Mouse (Mus musculus): Measurements from ENCODE around the gene Gm17268. TPM values are rescaled to one million over a fixed set of nuclear protein-coding genes. Genes with fewer than 3 reads are reported as not detected.

Gene Gm17268
- not detected in 2 replicates for polyA plus RNA-seq (2015; fragmentation: Nextera tagmentation; extraction: Ambion mirVana)

DNA sequence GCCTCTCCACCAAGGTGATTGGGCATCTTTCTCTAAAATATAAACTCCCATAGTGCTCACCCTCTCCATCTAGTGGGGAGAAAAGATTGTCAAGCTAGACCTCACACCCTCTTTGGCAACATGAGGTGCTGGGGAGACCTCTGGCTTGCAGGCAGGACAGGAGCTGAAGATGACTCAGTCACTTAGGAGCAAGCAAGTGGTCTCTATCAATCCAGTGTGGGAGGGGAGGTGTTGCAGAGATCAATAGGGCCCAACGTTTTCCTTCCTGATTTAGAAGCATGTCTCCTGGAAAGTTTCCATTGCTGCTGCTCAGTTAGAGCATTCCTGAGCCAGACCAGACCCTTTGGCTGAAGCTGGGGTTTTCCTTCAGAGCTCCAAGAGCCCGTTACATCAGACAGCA is at the start of gene Gm17268:
Gene Gm17268, minus strand, starts transcription at position 28 of the 400 bp plus-strand sequence.

DNA sequence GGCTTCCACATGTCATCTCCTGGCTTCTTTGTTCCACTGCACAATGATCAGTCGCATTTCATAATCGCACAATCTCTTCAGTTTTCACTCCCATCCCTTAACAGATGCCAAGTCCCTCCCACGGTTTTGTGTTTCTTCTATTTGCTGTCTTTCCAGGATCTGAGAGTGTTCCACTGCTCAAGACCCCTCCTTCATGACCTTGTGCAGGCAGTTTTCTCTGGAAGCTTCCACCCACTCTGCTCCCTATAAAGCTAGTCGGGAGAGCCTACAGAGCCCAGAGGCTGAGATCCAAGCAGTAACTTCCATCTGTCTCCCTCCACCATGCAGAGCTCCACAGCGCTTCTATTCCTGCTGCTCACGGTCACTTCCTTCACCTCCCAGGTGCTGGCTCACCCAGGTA is 19.3 kb upstream of the Gm17268 start, which contains the start of gene Ccl11:
Gene Ccl11, plus strand, starts transcription at position 178 of the 400 bp plus-strand sequence.

DNA sequence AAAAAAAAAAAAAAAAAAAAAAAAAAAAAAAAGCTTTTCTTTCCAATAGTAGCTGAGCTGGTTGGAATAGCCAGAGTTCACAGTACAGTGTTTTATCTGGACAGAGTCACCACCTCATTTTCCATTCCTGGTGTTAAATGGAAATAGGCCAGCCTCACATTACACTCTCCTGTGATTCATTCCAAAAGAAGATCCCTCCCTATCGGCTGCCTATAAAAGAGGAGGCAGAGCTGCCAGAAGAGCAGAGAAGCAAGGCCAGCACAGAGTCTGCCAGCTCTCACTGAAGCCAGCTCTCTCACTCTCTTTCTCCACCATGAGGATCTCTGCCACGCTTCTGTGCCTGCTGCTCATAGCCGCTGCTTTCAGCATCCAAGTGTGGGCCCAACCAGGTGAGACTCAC is 7.1 kb upstream of the Gm17268 start, which contains the start of gene Ccl7:
Gene Ccl7, plus strand, starts transcription at position 242 of the 400 bp plus-strand sequence.

DNA sequence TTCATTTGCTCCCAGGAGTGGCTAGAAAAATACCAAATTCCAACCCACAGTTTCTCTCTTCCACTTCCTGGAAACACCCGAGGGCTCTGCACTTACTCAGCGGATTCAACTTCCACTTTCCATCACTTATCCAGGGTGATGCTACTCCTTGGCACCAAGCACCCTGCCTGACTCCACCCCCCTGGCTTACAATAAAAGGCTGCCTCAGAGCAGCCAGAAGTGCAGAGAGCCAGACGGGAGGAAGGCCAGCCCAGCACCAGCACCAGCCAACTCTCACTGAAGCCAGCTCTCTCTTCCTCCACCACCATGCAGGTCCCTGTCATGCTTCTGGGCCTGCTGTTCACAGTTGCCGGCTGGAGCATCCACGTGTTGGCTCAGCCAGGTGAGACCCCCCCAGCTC is 3.0 kb downstream of the Gm17268 start, which contains the start of gene Ccl2:
Gene Ccl2, plus strand, starts transcription at position 216 of the 400 bp plus-strand sequence.

Other genes with a start within 250 kb of the Gm17268 start
- gene 5530401A14Rik, start 177.9 kb downstream of the Gm17268 start, polyA plus RNA-seq (2015; fragmentation: Nextera tagmentation; extraction: Ambion mirVana) = not detected in 2 replicates
- 1.2 and 1.5 TPM in 2 replicates for gene Asic2, start 70.1 kb downstream of the Gm17268 start, polyA plus RNA-seq (2015; fragmentation: Nextera tagmentation; extraction: Ambion mirVana)
- gene Ccl2, start 3.0 kb downstream of the Gm17268 start, polyA plus RNA-seq (2015; fragmentation: Nextera tagmentation; extraction: Ambion mirVana) = 1.3 and 2.0 TPM in 2 replicates
- gene Ccl7, start 7.2 kb upstream of the Gm17268 start, polyA plus RNA-seq (2015; fragmentation: Nextera tagmentation; extraction: Ambion mirVana) = 0.72 and 1.6 TPM in 2 replicates
- 1.6 and 2.2 TPM in 2 replicates for gene Ccl11, start 19.3 kb upstream of the Gm17268 start, polyA plus RNA-seq (2015; fragmentation: Nextera tagmentation; extraction: Ambion mirVana)
- gene Ccl12, start 63.3 kb upstream of the Gm17268 start, polyA plus RNA-seq (2015; fragmentation: Nextera tagmentation; extraction: Ambion mirVana) = 0.29 and 1.6 TPM in 2 replicates
- gene Ccl8, start 76.6 kb upstream of the Gm17268 start, polyA plus RNA-seq (2015; fragmentation: Nextera tagmentation; extraction: Ambion mirVana) = 0.65 TPM in 1 of 2 replicates, not detected in the other